Mouse (Mus musculus): ENCODE results near the gene Spsb2. TPM values are rescaled to one million over a fixed set of nuclear protein-coding genes. Genes with fewer than 3 reads are reported as not detected.

The Spsb2 gene
- polyA plus RNA-seq, 1 experiment from 2014 or later, result 10.5 TPM

DNA sequence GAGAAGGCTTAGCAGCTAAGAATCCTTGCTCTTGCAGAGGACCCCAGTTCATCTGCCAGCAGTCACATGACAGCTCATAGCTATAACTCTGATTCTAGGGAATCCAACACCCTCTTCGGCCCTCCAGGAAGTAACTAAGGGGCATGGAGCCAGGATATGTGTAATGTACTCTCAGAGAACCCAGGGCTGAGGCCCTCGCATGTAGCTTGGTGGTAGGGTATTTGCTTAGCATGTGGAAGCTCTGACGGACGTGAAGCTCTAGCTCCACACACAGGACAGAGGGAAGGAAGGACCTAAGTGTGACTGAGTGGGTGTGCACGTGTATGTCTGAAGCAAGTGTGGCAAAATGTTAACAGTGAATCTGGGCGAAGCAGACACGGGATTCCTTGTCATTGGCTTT is 27.9 kb downstream of the Spsb2 start:
- Histone ChIP-seq H3K27ac (no peak overlapping the region), H3K9ac (0 out of 2 replicates have a peak overlapping the region, but pooled peaks have one; percentile 32), H3K9me3 (no peaks in the 10 kb centered on the region), H3K4me2 (no peak overlapping the region), H3K36me3 (peaks cover 32% of the 10 kb centered on the region), H3K4me3 (no peak overlapping the region), H3K4me1 (peaks cover 37% of the 10 kb centered on the region), H3K27me3 (no peaks in the 10 kb centered on the region)
- no peak for ATAC-seq (ENCODE audit: insufficient number of reproducible peaks, insufficient read depth, low FRiP score, low TSS enrichment, low read depth)
- WGBS, result 75% methylated on average over 7 of the region's 7 CpGs

GRCm38 (mm10) chr6:124839805-124840204 is 31.3 kb downstream of the Spsb2 start:
- Histone ChIP-seq H3K27me3 (no peaks in the 10 kb centered on the region), H3K9ac (peak overlapping the region; percentile 58), H3K4me2 (peak overlapping the region; percentile 28), H3K36me3 (peaks cover 28% of the 10 kb centered on the region), H3K27ac (no peak overlapping the region), H3K4me1 (peaks cover 28% of the 10 kb centered on the region), H3K9me3 (no peaks in the 10 kb centered on the region), H3K4me3 (no peak overlapping the region)
- no peak for ATAC-seq (ENCODE audit: insufficient number of reproducible peaks, insufficient read depth, low FRiP score, low TSS enrichment, low read depth)
- 7% methylated on average over 8 of the region's 8 CpGs for WGBS

DNA sequence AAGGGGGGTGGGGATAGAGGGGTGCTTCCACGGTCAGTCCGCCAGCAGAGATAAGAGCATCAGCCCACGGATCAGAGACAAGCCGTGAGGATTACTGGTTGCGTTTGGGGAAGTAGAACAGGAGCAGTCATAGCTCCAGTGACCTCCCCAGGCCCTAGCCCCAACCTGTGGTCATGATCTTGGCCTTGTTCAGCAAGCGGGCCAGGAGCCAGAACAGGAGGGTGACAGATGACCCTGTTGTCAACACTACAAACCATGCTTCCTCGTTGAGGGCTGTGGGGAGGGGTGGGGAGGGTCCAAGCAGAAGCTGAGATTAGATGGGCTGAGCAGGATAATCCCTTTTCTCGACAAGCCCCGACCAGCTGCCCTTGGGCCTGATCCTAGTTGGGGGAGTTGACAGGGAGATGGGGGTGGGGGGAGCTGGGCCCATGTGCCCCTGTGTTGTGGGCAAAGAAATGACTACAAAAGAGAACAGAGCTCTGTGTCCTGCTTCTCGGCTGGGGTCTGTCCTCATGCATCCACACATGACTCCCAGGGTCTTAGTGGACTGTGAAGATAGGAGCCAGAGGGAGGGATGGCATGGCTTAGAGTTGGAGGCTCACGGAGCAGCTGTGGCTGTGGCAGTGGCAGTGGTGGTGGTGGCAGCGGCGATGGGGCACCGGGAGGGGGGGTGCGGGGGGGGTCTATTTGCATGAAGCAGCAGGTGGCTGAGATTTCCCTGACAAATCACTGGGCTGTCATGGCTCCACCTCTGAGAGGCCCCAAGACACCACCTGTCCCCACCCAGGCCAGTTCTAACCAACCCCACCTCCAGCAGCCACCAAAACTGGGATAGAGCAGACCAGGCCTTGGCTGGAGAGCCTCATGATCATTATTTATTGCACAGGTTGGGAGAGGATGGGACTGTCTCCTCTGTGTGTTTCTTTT is 32.0 kb downstream of the Spsb2 start, which contains the start of gene Gnb3:
Gene Gnb3, minus strand, starts transcription at position 35 of the 927 bp plus-strand sequence.
- H3K27ac ChIP-seq, result no peak within 1 kb of the TSS
- ATAC-seq (ENCODE audit: insufficient number of reproducible peaks, insufficient read depth, low FRiP score, low TSS enrichment, low read depth), result no peak
- H3K4me2 ChIP-seq, result peak within 1 kb of the TSS; percentile 28
- H3K36me3 ChIP-seq, result peaks cover 35% of the 10 kb centered on the region
- H3K4me3 ChIP-seq, result no peak within 1 kb of the TSS
- H3K9me3 ChIP-seq, result no peaks in the 10 kb centered on the region
- 25% methylated on average over 15 of the region's 15 CpGs for WGBS
- H3K27me3 ChIP-seq, result no peaks in the 10 kb centered on the region
- H3K9ac ChIP-seq, result peak within 1 kb of the TSS; percentile 58
- peaks cover 22% of the 10 kb centered on the region for H3K4me1 ChIP-seq

GRCm38 (mm10) chr6:124847305-124847704 is 38.8 kb downstream of the Spsb2 start:
- H3K9me3 ChIP-seq, result no peaks in the 10 kb centered on the region
- H3K4me3 ChIP-seq, result no peak overlapping the region; the same call in 1 of the 2 replicates
- peak; percentile 63 for ATAC-seq (ENCODE audit: insufficient number of reproducible peaks, insufficient read depth, low FRiP score, low TSS enrichment, low read depth)
- WGBS, result 14% methylated on average over 9 of the region's 9 CpGs
- H3K4me1 ChIP-seq, result 0 out of 2 replicates have a peak, but pooled peaks cover 6% of the 10 kb centered on the region
- no peak overlapping the region for H3K27ac ChIP-seq
- H3K36me3 ChIP-seq, result peaks cover 67% of the 10 kb centered on the region
- no peak overlapping the region for H3K9ac ChIP-seq
- H3K4me2 ChIP-seq, result 0 out of 2 replicates have a peak overlapping the region, but pooled peaks have one; percentile 0
- no peaks in the 10 kb centered on the region for H3K27me3 ChIP-seq

GRCm38 (mm10) chr6:124850535-124850934 is 42.1 kb downstream of the Spsb2 start:
- Histone ChIP-seq H3K27ac (no peak overlapping the region), H3K27me3 (no peaks in the 10 kb centered on the region), H3K4me1 (peaks cover 7% of the 10 kb centered on the region), H3K9ac (no peak overlapping the region), H3K36me3 (peaks cover 73% of the 10 kb centered on the region), H3K4me3 (no peak overlapping the region), H3K9me3 (no peaks in the 10 kb centered on the region), H3K4me2 (no peak overlapping the region)
- no peak for ATAC-seq (ENCODE audit: insufficient number of reproducible peaks, insufficient read depth, low FRiP score, low TSS enrichment, low read depth)
- 51% methylated on average over 8 of the region's 8 CpGs for WGBS

GRCm38 (mm10) chr6:124854647-124855046 is 46.2 kb downstream of the Spsb2 start:
- WGBS, result 74% methylated on average over 12 of the region's 12 CpGs
- Histone ChIP-seq H3K9ac (0 out of 2 replicates have a peak overlapping the region, but pooled peaks have one; percentile 11), H3K4me2 (no peak overlapping the region), H3K36me3 (peaks cover 47% of the 10 kb centered on the region), H3K4me3 (no peak overlapping the region), H3K9me3 (no peaks in the 10 kb centered on the region), H3K27me3 (no peaks in the 10 kb centered on the region; the same call in 1 of the 2 replicates), H3K4me1 (peaks cover 30% of the 10 kb centered on the region), H3K27ac (peak overlapping the region; percentile 55)
- no peak for ATAC-seq (ENCODE audit: insufficient number of reproducible peaks, insufficient read depth, low FRiP score, low TSS enrichment, low read depth)

DNA sequence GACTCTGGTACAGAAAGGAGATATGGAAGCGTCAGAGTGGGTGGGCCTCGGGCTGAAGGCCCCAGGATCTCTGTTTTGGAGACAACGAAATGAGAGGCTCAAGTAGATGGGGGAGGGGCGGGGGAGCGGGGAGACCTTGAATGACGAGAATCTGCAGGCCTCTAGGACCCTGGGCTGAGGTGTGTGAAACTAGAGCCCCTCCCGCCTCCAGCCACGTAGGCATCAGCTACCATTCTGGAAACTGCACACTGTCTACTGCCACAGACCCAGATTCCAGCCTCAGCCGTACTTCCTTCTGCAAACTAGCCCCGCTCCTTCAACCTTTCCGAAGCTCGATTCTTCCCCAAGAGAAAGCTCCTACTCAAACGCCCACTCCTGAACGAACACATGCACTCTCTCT is 47.9 kb downstream of the Spsb2 start:
- ATAC-seq (ENCODE audit: insufficient number of reproducible peaks, insufficient read depth, low FRiP score, low TSS enrichment, low read depth), result peak; percentile 60; the same call in 1 of the 2 replicates
- H3K9ac ChIP-seq, result peak overlapping the region; percentile 99
- no peaks in the 10 kb centered on the region for H3K9me3 ChIP-seq
- peak overlapping the region; percentile 68 for H3K4me2 ChIP-seq
- peak overlapping the region; percentile 100 for H3K27ac ChIP-seq
- H3K27me3 ChIP-seq, result peaks cover 3% of the 10 kb centered on the region; the same call in 1 of the 2 replicates
- peaks cover 40% of the 10 kb centered on the region for H3K4me1 ChIP-seq
- peaks cover 38% of the 10 kb centered on the region for H3K36me3 ChIP-seq
- peak overlapping the region; percentile 84 for H3K4me3 ChIP-seq
- 3% methylated on average over 14 of the region's 14 CpGs for WGBS

GRCm38 (mm10) chr6:124856916-124857839 is 48.7 kb downstream of the Spsb2 start, which contains the start of gene P3h3:
Gene P3h3, minus strand, starts transcription at chr6:124857752.
- H3K36me3 ChIP-seq, result peaks cover 29% of the 10 kb centered on the region
- H3K9me3 ChIP-seq, result no peaks in the 10 kb centered on the region

GRCm38 (mm10) chr6:124857840-124858530 is 49.5 kb downstream of the Spsb2 start:
- Histone ChIP-seq H3K27ac (peak overlapping the region; percentile 100), H3K36me3 (peaks cover 21% of the 10 kb centered on the region), H3K9ac (peak overlapping the region; percentile 99), H3K4me1 (peaks cover 57% of the 10 kb centered on the region), H3K4me3 (peak overlapping the region; percentile 84), H3K27me3 (peaks cover 16% of the 10 kb centered on the region), H3K4me2 (peak overlapping the region; percentile 68), H3K9me3 (no peaks in the 10 kb centered on the region)
- ATAC-seq (ENCODE audit: insufficient number of reproducible peaks, insufficient read depth, low FRiP score, low TSS enrichment, low read depth), result no peak
- WGBS, result 26% methylated on average over 26 of the region's 26 CpGs

More at GRCm38 (mm10) chr6:124856916-124857839, 48.7 kb downstream of the Spsb2 start, which contains the start of gene P3h3:
- peak; percentile 87 for ATAC-seq (ENCODE audit: insufficient number of reproducible peaks, insufficient read depth, low FRiP score, low TSS enrichment, low read depth)
- peak within 1 kb of the TSS; percentile 100 for H3K27ac ChIP-seq
- peaks cover 49% of the 10 kb centered on the region for H3K4me1 ChIP-seq
- peak within 1 kb of the TSS; percentile 68 for H3K4me2 ChIP-seq
- H3K27me3 ChIP-seq, result peaks cover 10% of the 10 kb centered on the region; the same call in 1 of the 2 replicates
- under 1% methylated on average over 86 of the region's 86 CpGs for WGBS
- peak within 1 kb of the TSS; percentile 99 for H3K9ac ChIP-seq
- peak within 1 kb of the TSS; percentile 84 for H3K4me3 ChIP-seq

DNA sequence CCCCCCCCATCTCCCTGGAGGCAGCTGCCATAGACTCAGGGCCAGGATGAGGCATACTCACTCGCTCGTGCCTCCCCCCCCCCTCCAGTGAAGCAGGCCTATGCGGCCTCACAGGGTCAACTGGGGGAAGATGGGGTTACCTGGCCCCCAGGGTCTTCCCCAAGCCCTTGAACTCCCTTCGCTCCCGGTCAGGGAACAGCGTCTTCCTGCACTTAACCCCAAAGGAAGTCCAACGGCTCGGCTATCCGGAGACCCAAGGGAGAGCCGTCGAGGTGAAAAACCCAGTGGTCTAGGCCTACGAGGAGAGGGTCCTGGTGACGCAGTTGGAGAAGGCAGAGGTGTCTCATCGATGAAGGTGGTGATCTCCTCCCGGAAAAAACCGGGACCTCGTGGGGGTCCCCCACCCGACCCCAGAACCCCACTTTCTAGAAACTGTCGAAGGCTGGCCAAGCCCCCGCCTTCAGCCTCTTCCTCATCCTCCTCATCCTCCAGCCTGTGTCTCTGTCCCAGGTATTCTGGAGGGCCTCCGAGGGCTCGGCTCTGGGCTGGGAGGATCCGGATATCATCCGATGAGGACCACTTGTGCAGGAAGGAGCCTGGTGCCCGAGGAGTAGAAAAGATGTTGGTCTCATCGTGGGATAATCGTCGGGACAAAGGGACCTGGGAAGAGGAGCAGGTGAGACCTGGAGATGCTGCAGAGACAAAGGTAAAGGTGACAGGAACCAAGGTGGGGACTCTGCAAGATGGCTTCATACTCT is 50.3 kb downstream of the Spsb2 start:
- H3K27ac ChIP-seq, result no peak overlapping the region
- 71% methylated on average over 28 of the region's 28 CpGs for WGBS
- H3K36me3 ChIP-seq, result peaks cover 14% of the 10 kb centered on the region
- H3K9me3 ChIP-seq, result no peaks in the 10 kb centered on the region
- peak overlapping the region; percentile 99; the same call in 1 of the 2 replicates for H3K9ac ChIP-seq
- H3K27me3 ChIP-seq, result peaks cover 19% of the 10 kb centered on the region
- peak overlapping the region; percentile 68 for H3K4me2 ChIP-seq
- ATAC-seq (ENCODE audit: insufficient number of reproducible peaks, insufficient read depth, low FRiP score, low TSS enrichment, low read depth), result no peak
- H3K4me3 ChIP-seq, result peak overlapping the region; percentile 2; the same call in 1 of the 2 replicates
- H3K4me1 ChIP-seq, result peaks cover 63% of the 10 kb centered on the region

Measured in embryonic facial prominence, embryonic 13.5 days (tissue).